Mouse (Mus musculus): ENCODE data around the gene Uso1. TPM values are rescaled to one million over a fixed set of nuclear protein-coding genes. Genes with fewer than 3 reads are reported as not detected.

Uso1 gene
- polyA plus RNA-seq, 1 experiment from 2014 or later: 61.5 TPM

DNA sequence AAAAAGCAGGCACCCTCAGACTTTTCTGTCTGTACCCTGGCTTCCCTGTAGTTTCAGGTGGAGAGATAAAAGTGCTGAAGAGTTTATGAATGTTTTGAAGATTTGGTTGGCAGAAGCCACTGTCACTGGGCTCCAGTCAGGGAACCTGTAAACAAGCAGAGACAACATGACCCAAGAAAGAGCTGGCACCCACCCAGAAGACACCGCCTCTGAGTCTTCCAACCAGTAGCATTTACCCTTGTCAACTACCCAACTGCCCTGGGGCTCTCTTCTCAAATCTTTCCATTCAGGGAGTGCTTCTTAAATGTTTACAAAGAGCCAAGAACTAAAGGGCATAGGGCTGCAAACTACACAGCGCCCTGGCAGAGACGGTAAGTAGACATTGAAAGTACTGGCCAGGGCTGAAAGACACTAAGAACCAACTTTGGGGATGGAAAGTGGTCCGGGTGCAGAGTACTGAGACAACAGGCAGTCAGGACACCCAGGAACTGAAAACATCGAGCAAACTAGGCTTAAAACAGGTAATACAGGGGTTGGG, 26.9 kb upstream of the Uso1 start:
- H3K4me1 ChIP-seq (replicated peaks; ENCODE audit: control insufficient read depth, insufficient read depth, low read length): 0 out of 2 replicates have a peak, but pooled peaks cover 4% of the 10 kb centered on the region
- 90% methylated on average over 5 of the region's 5 CpGs for WGBS
- H3K4me3 ChIP-seq (ENCODE audit: low read depth, low read length): no peak overlapping the region
- H3K27ac ChIP-seq (ENCODE audit: low read depth, low read length): no peak overlapping the region
- H3K27me3 ChIP-seq (replicated peaks; ENCODE audit: control insufficient read depth, insufficient read depth, low read length): no peaks in the 10 kb centered on the region
- no peaks in the 10 kb centered on the region for H3K9me3 ChIP-seq (ENCODE audit: control insufficient read depth)
- no peak for ATAC-seq
- H3K36me3 ChIP-seq (ENCODE audit: control insufficient read depth, insufficient read depth): no peaks in the 10 kb centered on the region
- no peak for TF ChIP-seq CTCF (IDR thresholded peaks at IDR 0.05; ENCODE audit: low read depth)
- no peak overlapping the region for H3K9ac ChIP-seq (ENCODE audit: low read depth, low read length)
- no peak overlapping the region for H3K4me2 ChIP-seq (replicated peaks; ENCODE audit: low read depth)

GRCm38 (mm10) chr5:92112175-92112574, 25.6 kb upstream of the Uso1 start:
- 14% methylated on average over 6 of the region's 6 CpGs for WGBS
- H3K4me3 ChIP-seq (ENCODE audit: low read depth, low read length): peak overlapping the region; percentile 21
- no peak for ATAC-seq

DNA sequence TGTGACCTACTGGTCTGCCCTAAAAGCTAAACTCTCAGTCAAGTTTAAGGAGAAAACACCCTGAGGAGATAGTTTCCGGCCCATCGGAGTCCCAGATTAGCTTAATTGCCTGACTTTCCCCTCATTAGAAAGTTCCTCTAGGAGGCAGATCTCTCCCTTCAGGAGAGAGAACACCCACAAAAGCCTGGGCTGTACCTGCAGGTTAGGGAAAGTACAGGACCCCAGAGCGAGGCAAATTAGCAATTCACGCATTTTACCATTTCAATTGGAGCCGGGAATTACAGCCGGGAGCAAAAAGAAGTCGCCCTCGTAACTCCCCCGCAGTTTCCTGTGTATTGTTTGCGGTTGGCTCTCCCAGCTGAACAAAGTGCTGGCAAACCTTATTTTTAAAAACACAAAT, 25.2 kb upstream of the Uso1 start:
- no peaks in the 10 kb centered on the region for H3K9me3 ChIP-seq (ENCODE audit: control insufficient read depth)
- H3K27ac ChIP-seq (ENCODE audit: low read depth, low read length): no peak overlapping the region
- no peak for TF ChIP-seq CTCF (IDR thresholded peaks at IDR 0.05; ENCODE audit: low read depth)
- H3K4me3 ChIP-seq (ENCODE audit: low read depth, low read length): peak overlapping the region; percentile 21
- no peaks in the 10 kb centered on the region for H3K27me3 ChIP-seq (replicated peaks; ENCODE audit: control insufficient read depth, insufficient read depth, low read length)
- no peaks in the 10 kb centered on the region for H3K36me3 ChIP-seq (ENCODE audit: control insufficient read depth, insufficient read depth)
- 0 out of 2 replicates have a peak overlapping the region, but pooled peaks have one; percentile 17 for H3K9ac ChIP-seq (ENCODE audit: low read depth, low read length)
- WGBS: 14% methylated on average over 10 of the region's 10 CpGs
- ATAC-seq: no peak
- 0 out of 2 replicates have a peak, but pooled peaks cover 4% of the 10 kb centered on the region for H3K4me1 ChIP-seq (replicated peaks; ENCODE audit: control insufficient read depth, insufficient read depth, low read length)
- H3K4me2 ChIP-seq (replicated peaks; ENCODE audit: low read depth): peak overlapping the region; percentile 50

More at GRCm38 (mm10) chr5:92112175-92112574, 25.6 kb upstream of the Uso1 start:
- Histone ChIP-seq H3K27me3 (replicated peaks; ENCODE audit: control insufficient read depth, insufficient read depth, low read length) (no peaks in the 10 kb centered on the region), H3K9ac (ENCODE audit: low read depth, low read length) (0 out of 2 replicates have a peak overlapping the region, but pooled peaks have one; percentile 17), H3K27ac (ENCODE audit: low read depth, low read length) (no peak overlapping the region), H3K36me3 (ENCODE audit: control insufficient read depth, insufficient read depth) (no peaks in the 10 kb centered on the region), H3K4me1 (replicated peaks; ENCODE audit: control insufficient read depth, insufficient read depth, low read length) (0 out of 2 replicates have a peak, but pooled peaks cover 4% of the 10 kb centered on the region), H3K9me3 (ENCODE audit: control insufficient read depth) (no peaks in the 10 kb centered on the region), H3K4me2 (replicated peaks; ENCODE audit: low read depth) (peak overlapping the region; percentile 50)
- no peak for TF ChIP-seq CTCF (IDR thresholded peaks at IDR 0.05; ENCODE audit: low read depth)

DNA sequence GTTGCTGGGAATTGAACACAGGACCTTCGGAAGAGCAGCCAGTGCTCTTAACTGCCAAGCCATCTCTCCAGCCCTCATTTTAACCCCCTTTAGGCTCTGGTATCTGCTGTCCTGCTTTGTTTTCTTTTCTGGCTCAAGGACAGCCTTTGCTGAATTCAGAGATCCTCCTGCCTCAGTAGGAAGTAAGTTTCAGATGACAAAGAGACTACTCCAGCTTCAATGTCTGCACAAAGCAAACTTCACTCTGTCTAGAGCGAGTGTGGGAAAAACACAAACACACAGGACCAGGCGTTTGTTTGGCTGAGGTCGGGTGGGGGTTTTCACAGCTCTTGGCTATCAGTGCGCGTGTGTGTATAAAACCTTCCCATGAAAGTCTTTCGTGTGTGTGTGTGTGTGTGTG, 24.3 kb upstream of the Uso1 start:
- WGBS: 90% methylated on average over 7 of the region's 7 CpGs
- ATAC-seq: no peak

GRCm38 (mm10) chr5:92114223-92114622, 23.5 kb upstream of the Uso1 start:
- Histone ChIP-seq H3K36me3 (ENCODE audit: control insufficient read depth, insufficient read depth) (no peaks in the 10 kb centered on the region), H3K4me2 (replicated peaks; ENCODE audit: low read depth) (no peak overlapping the region), H3K9me3 (ENCODE audit: control insufficient read depth) (no peaks in the 10 kb centered on the region), H3K4me3 (ENCODE audit: low read depth, low read length) (no peak overlapping the region), H3K27ac (ENCODE audit: low read depth, low read length) (no peak overlapping the region), H3K4me1 (replicated peaks; ENCODE audit: control insufficient read depth, insufficient read depth, low read length) (0 out of 2 replicates have a peak, but pooled peaks cover 4% of the 10 kb centered on the region), H3K9ac (ENCODE audit: low read depth, low read length) (no peak overlapping the region), H3K27me3 (replicated peaks; ENCODE audit: control insufficient read depth, insufficient read depth, low read length) (no peaks in the 10 kb centered on the region)
- 91% methylated on average over 6 of the region's 6 CpGs for WGBS
- TF ChIP-seq CTCF (IDR thresholded peaks at IDR 0.05; ENCODE audit: low read depth): no peak
- ATAC-seq: no peak

More for the DNA sequence above, 24.3 kb upstream of the Uso1 start:
- no peaks in the 10 kb centered on the region for H3K27me3 ChIP-seq (replicated peaks; ENCODE audit: control insufficient read depth, insufficient read depth, low read length)
- no peak for TF ChIP-seq CTCF (IDR thresholded peaks at IDR 0.05; ENCODE audit: low read depth)
- no peak overlapping the region for H3K4me3 ChIP-seq (ENCODE audit: low read depth, low read length)
- no peaks in the 10 kb centered on the region for H3K9me3 ChIP-seq (ENCODE audit: control insufficient read depth)
- H3K4me2 ChIP-seq (replicated peaks; ENCODE audit: low read depth): no peak overlapping the region
- 0 out of 2 replicates have a peak, but pooled peaks cover 4% of the 10 kb centered on the region for H3K4me1 ChIP-seq (replicated peaks; ENCODE audit: control insufficient read depth, insufficient read depth, low read length)
- no peak overlapping the region for H3K9ac ChIP-seq (ENCODE audit: low read depth, low read length)
- H3K27ac ChIP-seq (ENCODE audit: low read depth, low read length): no peak overlapping the region
- no peaks in the 10 kb centered on the region for H3K36me3 ChIP-seq (ENCODE audit: control insufficient read depth, insufficient read depth)

DNA sequence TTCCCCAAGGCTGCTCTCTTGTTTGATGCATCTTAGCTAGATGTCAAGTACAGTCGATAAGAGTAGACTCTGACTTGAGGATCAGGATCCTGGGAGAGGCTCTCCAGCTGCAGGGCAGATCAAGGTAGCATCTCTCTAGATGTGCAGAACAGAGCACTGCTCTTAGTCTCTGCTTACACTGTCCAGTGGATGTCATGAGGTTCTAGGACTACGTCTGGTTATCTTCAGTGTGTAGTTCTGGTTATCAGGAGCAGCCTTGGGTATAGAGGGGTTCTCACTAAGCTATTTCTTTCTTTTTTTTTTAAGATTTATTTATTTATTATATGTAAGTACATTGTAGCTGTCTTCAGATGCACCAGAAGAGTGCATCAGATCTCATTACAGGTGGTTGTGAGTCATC, 22.8 kb upstream of the Uso1 start:
- WGBS: 72% methylated on average over 2 of the region's 2 CpGs
- H3K36me3 ChIP-seq (ENCODE audit: control insufficient read depth, insufficient read depth): no peaks in the 10 kb centered on the region
- 0 out of 2 replicates have a peak, but pooled peaks cover 4% of the 10 kb centered on the region for H3K4me1 ChIP-seq (replicated peaks; ENCODE audit: control insufficient read depth, insufficient read depth, low read length)
- H3K4me3 ChIP-seq (ENCODE audit: low read depth, low read length): no peak overlapping the region
- no peaks in the 10 kb centered on the region for H3K9me3 ChIP-seq (ENCODE audit: control insufficient read depth)
- ATAC-seq: no peak
- H3K27me3 ChIP-seq (replicated peaks; ENCODE audit: control insufficient read depth, insufficient read depth, low read length): no peaks in the 10 kb centered on the region
- H3K9ac ChIP-seq (ENCODE audit: low read depth, low read length): no peak overlapping the region
- TF ChIP-seq CTCF (IDR thresholded peaks at IDR 0.05; ENCODE audit: low read depth): no peak
- H3K4me2 ChIP-seq (replicated peaks; ENCODE audit: low read depth): no peak overlapping the region
- H3K27ac ChIP-seq (ENCODE audit: low read depth, low read length): no peak overlapping the region
